Mouse (Mus musculus) lung, postnatal 0 days (tissue): ENCODE measurements around the gene Prrc2c. TPM values are rescaled to one million over a fixed set of nuclear protein-coding genes. Genes with fewer than 3 reads are reported as not detected.

Source experiments
- ATAC-seq: fragments of 200-750 bp; cut with Nextera tagmentation; 2 replicates; pipeline ENCODE4 v1.8.0; 2017; ENCODE audit warnings: moderate library complexity
- DNase-seq: peaks from one replicate; pipeline ENCODE4 v3.0.0-alpha.2; 2016; ENCODE audit warnings: low spot score
- H3K27ac ChIP-seq: fragments of 300-500 bp; sonication (generic); 2 replicates; pipeline ENCODE4 v1.5.1; 2014; ENCODE audit warnings: antibody characterized with exemption, mild to moderate bottlenecking, low read length, mixed read lengths
- H3K27me3 ChIP-seq: fragments of 300-500 bp; sonication (generic); replicated peaks from 2 replicates; pipeline ENCODE4 v1.6.1; 2014; ENCODE audit warnings: low read length, mixed read lengths; ENCODE audit not compliant: insufficient read depth
- H3K36me3 ChIP-seq: fragments of 300-500 bp; sonication (generic); 2 replicates; pipeline ENCODE4 v1.6.1; 2014; ENCODE audit warnings: low read length, mixed read lengths; ENCODE audit not compliant: insufficient read depth
- H3K4me1 ChIP-seq: fragments of 300-500 bp; sonication (generic); 2 replicates; pipeline ENCODE4 v1.6.1; 2014; ENCODE audit warnings: antibody characterized with exemption, low read depth, low read length, mixed read lengths; ENCODE audit not compliant: insufficient read depth
- H3K4me2 ChIP-seq: fragments of 300-500 bp; sonication (generic); replicated peaks from 2 replicates; pipeline ENCODE4 v1.6.1; 2014; ENCODE audit warnings: low read depth, mild to moderate bottlenecking, low read length, moderate library complexity, mixed read lengths
- H3K4me3 ChIP-seq: fragments of 300-500 bp; sonication (generic); 2 replicates; pipeline ENCODE4 v1.5.1; 2014; ENCODE audit warnings: low read depth, low read length
- H3K9ac ChIP-seq: fragments of 300-500 bp; sonication (generic); replicated peaks from 2 replicates; pipeline ENCODE4 v1.6.1; 2014; ENCODE audit warnings: low read depth, mild to moderate bottlenecking
- H3K9me3 ChIP-seq: fragments of 300-500 bp; sonication (generic); 2 replicates; pipeline ENCODE4 v1.6.1; 2016; ENCODE audit warnings: low read length, mixed read lengths
- CTCF ChIP-seq: IDR thresholded peaks from 2 replicates; pipeline ENCODE4 v1.5.1; 2016; ENCODE audit warnings: antibody characterized with exemption, mild to moderate bottlenecking
- EP300 ChIP-seq: IDR thresholded peaks from 2 replicates; pipeline ENCODE4 v1.6.1; 2016; ENCODE audit warnings: antibody characterized with exemption, mild to moderate bottlenecking, control low read depth
- WGBS: fragments of 180-500 bp; shearing (Covaris S2); extraction: QIAGEN DNeasy Blood & Tissue Kit; methylation state at CpG from one replicate; pipeline ENCODE4 v1.1.7; 2014; 5-methylcytosine and 5-hydroxymethylcytosine counted together
- microRNA-seq: library from miRNA; unstranded; fragments of <30 nt; microRNA quantifications from one replicate; pipeline ENCODE4, GENCODE M21; 2016
- polyA plus RNA-seq: library from polyadenylated mRNA; unstranded; fragments of >200 nt; fragmentation: Nextera tagmentation; extraction: Ambion mirVana; gene quantifications from 2 replicates; pipeline ENCODE4 v1.2.1, GENCODE M21; 2015

Gene Prrc2c
- polyA plus RNA-seq, 1 experiment from 2014 or later: 108 TPM

- Histone ChIP-seq H3K27ac (no peak overlapping the region), H3K9ac (no peak overlapping the region), H3K9me3 (no peaks in the 10 kb centered on the region), H3K4me1 (no peaks in the 10 kb centered on the region), H3K4me3 (no peak overlapping the region), H3K4me2 (no peak overlapping the region), H3K36me3 (no peaks in the 10 kb centered on the region), H3K27me3 (no peaks in the 10 kb centered on the region)
- DNase-seq (peak; percentile 41), ATAC-seq (peak; percentile 47)
- TF ChIP-seq EP300: no peak
- 22% methylated on average over 7 of the region's 7 CpGs for WGBS
Measured at GRCm38 (mm10) chr1:162625229-162625628, 115.1 kb downstream of the Prrc2c start.

DNA sequence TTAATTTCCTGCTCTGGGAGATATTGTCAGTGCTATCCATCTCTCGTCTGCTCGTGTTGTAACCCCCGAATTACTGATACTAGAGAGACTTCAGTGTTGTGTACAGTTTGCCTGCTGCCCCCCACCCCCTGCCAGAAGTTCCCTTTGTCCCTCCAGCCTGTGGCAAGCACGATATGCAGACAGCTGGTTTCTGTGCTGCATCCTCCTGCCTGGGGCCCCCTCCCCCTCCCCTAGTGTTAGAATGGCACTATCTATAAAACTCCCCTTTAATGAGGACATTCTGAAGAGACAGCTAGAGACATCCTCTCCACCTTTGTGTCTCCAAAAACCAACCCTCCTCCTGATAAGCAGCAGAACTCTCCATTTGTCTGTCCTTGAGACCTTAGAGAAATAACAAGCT is 116.5 kb downstream of the Prrc2c start:
- no peaks in the 10 kb centered on the region for H3K4me1 ChIP-seq
- no peak overlapping the region for H3K4me3 ChIP-seq
- ATAC-seq (no peak), DNase-seq (no peak)
- no peak overlapping the region for H3K4me2 ChIP-seq
- 25% methylated on average over 4 of the region's 4 CpGs for WGBS
- no peaks in the 10 kb centered on the region for H3K9me3 ChIP-seq
- H3K27ac ChIP-seq: no peak overlapping the region
- no peak for TF ChIP-seq EP300
- TF ChIP-seq CTCF: no peak
- H3K36me3 ChIP-seq: no peaks in the 10 kb centered on the region
- H3K27me3 ChIP-seq: no peaks in the 10 kb centered on the region
- no peak overlapping the region for H3K9ac ChIP-seq

Small RNA genes lying within 50 kb of the gene (microRNA-seq; reads per million reads assigned to microRNA genes)
- gene Gm27616: not detected

Other genes with a start within 250 kb of the Prrc2c start
- gene Mettl13, start 192.0 kb downstream of the Prrc2c start, polyA plus RNA-seq: 6.7 and 7.2 TPM in 2 replicates
- 45.1 and 50.6 TPM in 2 replicates for gene Vamp4, start 170.0 kb downstream of the Prrc2c start, polyA plus RNA-seq
- 0.11 and 0.12 TPM in 2 replicates for gene Myoc, start 101.4 kb downstream of the Prrc2c start, polyA plus RNA-seq
- 0.19 TPM in 1 of 2 replicates, not detected in the other for gene Myocos, start 82.3 kb downstream of the Prrc2c start, polyA plus RNA-seq
- gene Fmo4, start 73.4 kb upstream of the Prrc2c start, polyA plus RNA-seq: 1.6 and 2.5 TPM in 2 replicates
- gene Fmo1, start 126.1 kb upstream of the Prrc2c start, polyA plus RNA-seq: 86.4 and 103 TPM in 2 replicates
- 266 and 286 TPM in 2 replicates for gene Fmo2, start 158.2 kb upstream of the Prrc2c start, polyA plus RNA-seq
- 0.08 and 0.16 TPM in 2 replicates for gene Fmo6, start 197.0 kb upstream of the Prrc2c start, polyA plus RNA-seq
- 0.60 and 1.2 TPM in 2 replicates for gene Fmo3, start 244.0 kb upstream of the Prrc2c start, polyA plus RNA-seq